Mouse (Mus musculus) stomach, embryonic 16.5 days (tissue): ENCODE results near the gene 0610010F05Rik. TPM values are rescaled to one million over a fixed set of nuclear protein-coding genes. Genes with fewer than 3 reads are reported as not detected.

Source experiments
- ATAC-seq: fragments of 200-750 bp; cut with Nextera tagmentation; 2 replicates; pipeline ENCODE4 v1.8.0; 2017; ENCODE audit warnings: moderate number of reproducible peaks, moderate TSS enrichment; ENCODE audit not compliant: insufficient read depth, low FRiP score
- H3K27ac ChIP-seq: fragments of 300-500 bp; sonication (generic); 2 replicates; pipeline ENCODE4 v1.5.1; 2014; ENCODE audit warnings: low read length
- H3K27me3 ChIP-seq: fragments of 300-500 bp; sonication (generic); 2 replicates; pipeline ENCODE4 v1.6.1; 2014; ENCODE audit warnings: low read length, control low read depth, mixed read lengths; ENCODE audit not compliant: control insufficient read depth, insufficient read depth
- H3K36me3 ChIP-seq: fragments of 300-500 bp; sonication (generic); 2 replicates; pipeline ENCODE4 v1.6.1; 2014; ENCODE audit warnings: low read length; ENCODE audit not compliant: control insufficient read depth, insufficient read depth
- H3K4me1 ChIP-seq: fragments of 300-500 bp; sonication (generic); 2 replicates; pipeline ENCODE4 v1.6.1; 2014; ENCODE audit warnings: low read length, control low read depth, mixed read lengths; ENCODE audit not compliant: control insufficient read depth, insufficient read depth
- H3K4me2 ChIP-seq: fragments of 300-500 bp; sonication (generic); 2 replicates; pipeline ENCODE4 v1.6.1; 2014; ENCODE audit warnings: low read depth, low read length, mixed read lengths
- H3K4me3 ChIP-seq: fragments of 300-500 bp; sonication (generic); replicated peaks from 2 replicates; pipeline ENCODE4 v1.5.1; 2014; ENCODE audit warnings: mild to moderate bottlenecking, low read length
- H3K9ac ChIP-seq: fragments of 300-500 bp; sonication (generic); 2 replicates; pipeline ENCODE4 v1.6.1; 2014; ENCODE audit warnings: low read length
- H3K9me3 ChIP-seq: fragments of 300-500 bp; sonication (generic); replicated peaks from 2 replicates; pipeline ENCODE4 v1.6.1; 2016; ENCODE audit warnings: low read length, control low read depth; ENCODE audit not compliant: control insufficient read depth
- WGBS: fragments of 180-500 bp; shearing (Covaris S2); extraction: QIAGEN DNeasy Blood & Tissue Kit; methylation state at CpG from one replicate; pipeline ENCODE4 v1.1.7; 2014; 5-methylcytosine and 5-hydroxymethylcytosine counted together
- polyA plus RNA-seq: library from polyadenylated mRNA; unstranded; fragments of >200 nt; fragmentation: Nextera tagmentation; extraction: Ambion mirVana; gene quantifications from 2 replicates; pipeline ENCODE4 v1.2.1, GENCODE M21; 2015

Gene 0610010F05Rik
- polyA plus RNA-seq, 1 experiment from 2014 or later = 23.3 TPM

DNA sequence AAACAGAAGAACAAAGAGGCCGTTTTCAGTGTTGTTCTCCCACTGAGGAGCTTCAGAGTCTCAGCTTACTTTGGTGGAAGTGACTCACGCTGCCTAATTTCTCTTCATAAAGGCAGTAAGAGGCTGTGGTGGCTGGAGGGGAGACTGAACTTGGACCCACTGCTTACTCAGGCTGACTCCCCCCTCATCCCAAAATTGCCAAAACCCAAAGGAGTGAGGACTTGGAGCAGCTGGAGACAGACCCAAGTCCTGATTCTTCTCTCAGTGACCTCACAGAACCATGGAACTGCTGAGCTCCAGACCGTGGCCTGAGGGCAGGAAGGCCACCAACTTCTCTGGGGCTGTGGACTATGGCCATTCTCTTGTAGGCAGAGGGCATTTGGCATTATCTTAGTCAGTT lies 114.5 kb downstream of the 0610010F05Rik start:
- H3K27me3 ChIP-seq = no peaks in the 10 kb centered on the region
- H3K36me3 ChIP-seq = no peaks in the 10 kb centered on the region
- H3K4me1 ChIP-seq = no peaks in the 10 kb centered on the region
- no peak overlapping the region for H3K27ac ChIP-seq
- 79% methylated on average over 3 of the region's 3 CpGs for WGBS
- H3K9ac ChIP-seq = no peak overlapping the region
- H3K9me3 ChIP-seq = no peaks in the 10 kb centered on the region
- no peak for ATAC-seq
- H3K4me2 ChIP-seq = no peak overlapping the region
- H3K4me3 ChIP-seq = no peak overlapping the region

GRCm38 (mm10) chr11:23515315-23515714 lies 118.1 kb downstream of the 0610010F05Rik start:
- ATAC-seq = no peak
- Histone ChIP-seq H3K36me3 (no peaks in the 10 kb centered on the region), H3K27ac (no peak overlapping the region), H3K27me3 (no peaks in the 10 kb centered on the region), H3K4me2 (no peak overlapping the region), H3K4me3 (no peak overlapping the region), H3K9ac (no peak overlapping the region), H3K4me1 (no peaks in the 10 kb centered on the region), H3K9me3 (no peaks in the 10 kb centered on the region)
- WGBS = 74% methylated on average over 2 of the region's 2 CpGs

Other genes starting within 250 kb of the 0610010F05Rik start
- 56.9 and 62.8 TPM in 2 replicates for gene Ahsa2, start 135.6 kb downstream of the 0610010F05Rik start, polyA plus RNA-seq
- not detected in 2 replicates for gene 1700093K21Rik, start 112.5 kb downstream of the 0610010F05Rik start, polyA plus RNA-seq
- 20.8 and 24.4 TPM in 2 replicates for gene Pus10, start 32.0 kb upstream of the 0610010F05Rik start, polyA plus RNA-seq
- gene Pex13, start 32.3 kb upstream of the 0610010F05Rik start, polyA plus RNA-seq = 20.1 and 24.3 TPM in 2 replicates
- gene Rel, start 137.3 kb upstream of the 0610010F05Rik start, polyA plus RNA-seq = 1.5 TPM in 2 replicates